Mouse (Mus musculus): ENCODE results near the gene Anp32e.

DNA sequence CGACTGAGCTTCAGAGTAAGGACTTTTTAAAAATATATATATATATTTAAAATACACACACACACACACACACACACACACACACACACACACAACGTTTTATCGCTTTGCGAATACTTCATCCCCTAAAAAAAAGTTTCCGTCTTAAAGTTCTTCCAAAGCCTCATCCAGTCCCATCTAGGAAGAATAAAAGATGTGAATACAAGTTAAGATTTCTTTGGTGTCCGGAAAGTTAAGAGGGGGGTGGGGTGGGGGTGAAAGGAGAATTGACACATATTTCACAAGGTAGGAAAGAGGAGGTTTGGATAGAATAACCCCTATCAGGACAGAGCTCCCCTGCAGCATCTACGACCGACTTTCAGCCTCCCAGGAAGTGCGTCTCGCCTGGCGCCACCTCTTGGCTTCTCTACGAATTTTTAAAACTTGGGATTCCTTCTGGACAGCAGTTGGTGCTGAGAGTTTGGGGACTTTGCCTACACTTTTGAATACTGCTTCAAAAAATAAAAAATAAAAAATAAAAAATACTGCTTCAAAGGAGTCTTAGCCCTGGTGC is 23.0 kb upstream of the Anp32e start:
- no peak for TF ChIP-seq GATA1 (IDR thresholded peaks at IDR 0.05; ENCODE audit: low read length)
- no peak for TF ChIP-seq TAL1 (IDR thresholded peaks at IDR 0.05; ENCODE audit: low read length)
